ENCODE assay signal across 7 mouse cellular contexts in genomic region chr7:89499516-89500307, GRCm38 (mm10). TPM values are rescaled to one million over a fixed set of nuclear protein-coding genes. Genes with fewer than 3 reads are reported as not detected.
A peak's percentile ranks its signal among the peaks of the same experiment; 100 is the strongest.
DNase-seq lines count a peak whose midpoint lies in the region; ATAC-seq and TF ChIP-seq lines count a peak whose summit lies in the region.

No protein-coding gene starts in this region.

- peak overlapping the region; percentile 48 for H3K27ac ChIP-seq in gastrocnemius, adult 2 months
- 0 out of 2 replicates have a peak overlapping the region, but pooled peaks have one; percentile 26 for H3K27ac ChIP-seq in hindbrain, postnatal 0 days

- H3K9me3 ChIP-seq in hindbrain, postnatal 0 days (ENCODE audit: low read length): no peaks in the 10 kb centered on the region

- intact Hi-C loops in gastrocnemius, adult 2 months (cut with DNase I): loop anchor here (1.0 kb wide), 1 partner anchor 343 kb away; no protein-coding TSS in a partner anchor

- 12% methylated on average over 17 of the region's 17 CpGs for WGBS in hindbrain, postnatal 0 days

- no peaks in the 10 kb centered on the region for H3K36me3 ChIP-seq in hindbrain, postnatal 0 days (ENCODE audit: insufficient read depth, low read length)

- DNase-seq in adrenal gland, adult 18-20 months (ENCODE audit: low spot score in 2 of 2): peak; percentile 36 to 53
- DNase-seq in cerebellum, postnatal 25 days: peak; percentile 65 to 77
- peak; percentile 68 for DNase-seq in gastrocnemius, adult 2 months
- peak; percentile 92 for DNase-seq in hindbrain, postnatal 0 days (ENCODE audit: low spot score)
- DNase-seq in left cerebral cortex, adult 8-10 months (ENCODE audit: low spot score in 2 of 2): peak; percentile 37 to 83
- DNase-seq in lung, postnatal 4 days: peak; percentile 61 to 68
- peak; percentile 79 to 87 for DNase-seq in right cerebral cortex, postnatal 10 days (ENCODE audit: low spot score in 2 of 2)

- no peaks in the 10 kb centered on the region for H3K4me1 ChIP-seq in hindbrain, postnatal 0 days (ENCODE audit: insufficient read depth, low read length)

- peak; percentile 90 for TF ChIP-seq CTCF in gastrocnemius, adult 2 months (IDR thresholded peaks at IDR 0.05)
- peak; percentile 82 for TF ChIP-seq CTCF in hindbrain, postnatal 0 days (IDR thresholded peaks at IDR 0.05; ENCODE audit: low read depth)

- H3K27me3 ChIP-seq in hindbrain, postnatal 0 days (ENCODE audit: insufficient read depth, low read length): no peaks in the 10 kb centered on the region

- H3K4me3 ChIP-seq in gastrocnemius, adult 2 months: peak overlapping the region; percentile 68
- H3K4me3 ChIP-seq in hindbrain, postnatal 0 days (ENCODE audit: low read length): peak overlapping the region; percentile 15; the same call in 1 of the 2 replicates

- peak; percentile 77 for ATAC-seq in hindbrain, postnatal 0 days

- H3K4me2 ChIP-seq in hindbrain, postnatal 0 days (ENCODE audit: low read depth, low read length): peak overlapping the region; percentile 53

- H3K9ac ChIP-seq in hindbrain, postnatal 0 days (replicated peaks; ENCODE audit: low read length): no peak overlapping the region

RNA-seq across cellular contexts. Expression of gene Prss23, which starts 27.3 kb away (rescaled TPM):
- 10 to 100 TPM; 17.1 to 31.4 TPM for total RNA-seq in adrenal gland, adult 18-20 months (2021)
- total RNA-seq in gastrocnemius, adult 2 months (2021): 10 to 100 TPM; 40.4 to 72.1 TPM
- total RNA-seq in hindbrain, postnatal 0 days (2014; rRNA removed): 29.1 and 32.3 TPM in 2 replicates
- polyA plus RNA-seq in hindbrain, postnatal 0 days (2015; fragmentation: Nextera tagmentation; extraction: Ambion mirVana): 15.4 and 18.6 TPM in 2 replicates
- total RNA-seq in left cerebral cortex, adult 8-10 months (2022): 10 to 100 TPM; 14.7 to 20.7 (median 17.6) TPM

Comparison
In these comparisons a context has a peak if more than half of its experiments do, and no peak if none do; other contexts are left out.
1. Peak in every context shown above with its lines: DNase-seq, ATAC-seq, H3K4me3 ChIP-seq and H3K27ac ChIP-seq.